Mouse (Mus musculus): ENCODE measurements at regions not wholly inside any gene's neighbourhood (a gene's known extent, or its start where the extent isn't known, plus 50 kb on each side); places are given as distances from the start of the nearest gene placed in this dataset.

- no peak overlapping the region for H3K9ac ChIP-seq (ENCODE audit: low read length)
- WGBS = 63% methylated on average over 5 of the region's 5 CpGs
- TF ChIP-seq EP300 (optimal IDR thresholded peaks at IDR 0.05) (no peak), CTCF (IDR thresholded peaks at IDR 0.05; ENCODE audit: low read depth) (no peak)
Measured at GRCm38 (mm10) chr13:44553363-44553762, 175.9 kb upstream of the Jarid2 start.

GRCm38 (mm10) chr13:44554686-44555463 is 174.4 kb upstream of the Jarid2 start:
- WGBS = 64% methylated on average over 9 of the region's 9 CpGs
- Histone ChIP-seq H3K27ac (replicated peaks) (no peak overlapping the region), H3K4me1 (replicated peaks; ENCODE audit: control insufficient read depth, insufficient read depth) (no peaks in the 10 kb centered on the region), H3K4me3 (ENCODE audit: low read depth, low read length) (no peak overlapping the region), H3K9me3 (ENCODE audit: control insufficient read depth, low read length) (no peaks in the 10 kb centered on the region), H3K4me2 (replicated peaks; ENCODE audit: low read depth) (no peak overlapping the region), H3K9ac (ENCODE audit: low read length) (no peak overlapping the region), H3K36me3 (ENCODE audit: control insufficient read depth, insufficient read depth, low read length) (no peaks in the 10 kb centered on the region), H3K27me3 (ENCODE audit: control insufficient read depth, insufficient read depth, low read length) (no peaks in the 10 kb centered on the region)
- no peak for TF ChIP-seq CTCF (IDR thresholded peaks at IDR 0.05; ENCODE audit: low read depth)
- TF ChIP-seq EP300 (optimal IDR thresholded peaks at IDR 0.05) = no peak
- no peak for ATAC-seq (ENCODE audit: low FRiP score, low TSS enrichment)
- DNase-seq (ENCODE audit: low spot score) = no peak

More at GRCm38 (mm10) chr13:44553363-44553762, 175.9 kb upstream of the Jarid2 start:
- no peaks in the 10 kb centered on the region for H3K4me1 ChIP-seq (replicated peaks; ENCODE audit: control insufficient read depth, insufficient read depth)
- H3K27ac ChIP-seq (replicated peaks) = no peak overlapping the region
- DNase-seq (ENCODE audit: low spot score) = no peak
- no peak overlapping the region for H3K4me2 ChIP-seq (replicated peaks; ENCODE audit: low read depth)
- no peaks in the 10 kb centered on the region for H3K27me3 ChIP-seq (ENCODE audit: control insufficient read depth, insufficient read depth, low read length)
- H3K4me3 ChIP-seq (ENCODE audit: low read depth, low read length) = no peak overlapping the region
- ATAC-seq (ENCODE audit: low FRiP score, low TSS enrichment) = no peak
- no peaks in the 10 kb centered on the region for H3K36me3 ChIP-seq (ENCODE audit: control insufficient read depth, insufficient read depth, low read length)
- no peaks in the 10 kb centered on the region for H3K9me3 ChIP-seq (ENCODE audit: control insufficient read depth, low read length)

- Histone ChIP-seq H3K27me3 (ENCODE audit: control insufficient read depth, insufficient read depth, low read length) (no peaks in the 10 kb centered on the region), H3K4me2 (replicated peaks; ENCODE audit: low read depth) (no peak overlapping the region), H3K36me3 (ENCODE audit: control insufficient read depth, insufficient read depth, low read length) (no peaks in the 10 kb centered on the region), H3K4me1 (replicated peaks; ENCODE audit: control insufficient read depth, insufficient read depth) (no peaks in the 10 kb centered on the region), H3K27ac (replicated peaks) (no peak overlapping the region), H3K4me3 (ENCODE audit: low read depth, low read length) (no peak overlapping the region), H3K9me3 (ENCODE audit: control insufficient read depth, low read length) (no peaks in the 10 kb centered on the region), H3K9ac (ENCODE audit: low read length) (no peak overlapping the region)
- TF ChIP-seq CTCF (IDR thresholded peaks at IDR 0.05; ENCODE audit: low read depth) (no peak), EP300 (optimal IDR thresholded peaks at IDR 0.05) (no peak)
- ATAC-seq (ENCODE audit: low FRiP score, low TSS enrichment) = no peak
- no peak for DNase-seq (ENCODE audit: low spot score)
- 86% methylated on average over 6 of the region's 6 CpGs for WGBS
Measured at GRCm38 (mm10) chr13:44555979-44556378, 173.3 kb upstream of the Jarid2 start.

DNA sequence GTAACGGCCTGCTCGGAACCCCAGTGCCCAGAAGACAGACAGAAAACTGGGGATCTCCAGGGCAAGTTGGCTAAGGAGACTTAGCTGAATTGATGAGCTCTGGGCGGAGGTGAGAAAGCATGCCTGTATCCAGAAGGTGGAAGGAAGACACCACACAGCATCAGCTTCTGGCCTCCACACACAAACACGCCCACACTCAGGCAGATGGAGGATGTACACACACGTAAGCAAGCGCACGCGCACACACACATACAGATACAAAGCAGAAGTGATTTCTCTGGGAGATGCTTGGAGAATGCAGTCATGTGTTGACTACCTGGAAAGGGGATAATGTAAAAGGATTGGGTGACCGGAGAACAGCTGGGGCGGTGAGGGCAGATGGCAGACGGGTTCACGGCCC is 171.2 kb upstream of the Jarid2 start:
- Histone ChIP-seq H3K4me2 (replicated peaks; ENCODE audit: low read depth) (no peak overlapping the region), H3K27me3 (ENCODE audit: control insufficient read depth, insufficient read depth, low read length) (no peaks in the 10 kb centered on the region), H3K36me3 (ENCODE audit: control insufficient read depth, insufficient read depth, low read length) (no peaks in the 10 kb centered on the region), H3K4me3 (ENCODE audit: low read depth, low read length) (no peak overlapping the region), H3K9me3 (ENCODE audit: control insufficient read depth, low read length) (no peaks in the 10 kb centered on the region), H3K9ac (ENCODE audit: low read length) (no peak overlapping the region), H3K27ac (replicated peaks) (no peak overlapping the region), H3K4me1 (replicated peaks; ENCODE audit: control insufficient read depth, insufficient read depth) (no peaks in the 10 kb centered on the region)
- no peak for ATAC-seq (ENCODE audit: low FRiP score, low TSS enrichment)
- DNase-seq (ENCODE audit: low spot score) = no peak
- 91% methylated on average over 12 of the region's 12 CpGs for WGBS
- TF ChIP-seq CTCF (IDR thresholded peaks at IDR 0.05; ENCODE audit: low read depth) (no peak), EP300 (optimal IDR thresholded peaks at IDR 0.05) (no peak)

- TF ChIP-seq EP300 (optimal IDR thresholded peaks at IDR 0.05) (no peak), CTCF (IDR thresholded peaks at IDR 0.05; ENCODE audit: low read depth) (no peak)
- Histone ChIP-seq H3K27me3 (ENCODE audit: control insufficient read depth, insufficient read depth, low read length) (no peaks in the 10 kb centered on the region), H3K9ac (ENCODE audit: low read length) (no peak overlapping the region), H3K36me3 (ENCODE audit: control insufficient read depth, insufficient read depth, low read length) (no peaks in the 10 kb centered on the region), H3K4me3 (ENCODE audit: low read depth, low read length) (no peak overlapping the region), H3K4me1 (replicated peaks; ENCODE audit: control insufficient read depth, insufficient read depth) (no peaks in the 10 kb centered on the region), H3K4me2 (replicated peaks; ENCODE audit: low read depth) (no peak overlapping the region), H3K27ac (replicated peaks) (no peak overlapping the region), H3K9me3 (ENCODE audit: control insufficient read depth, low read length) (no peaks in the 10 kb centered on the region)
- WGBS = 88% methylated on average over 21 of the region's 21 CpGs
- ATAC-seq (ENCODE audit: low FRiP score, low TSS enrichment) = no peak
- DNase-seq (ENCODE audit: low spot score) = no peak
Measured at GRCm38 (mm10) chr13:44558491-44559177, 170.6 kb upstream of the Jarid2 start.

GRCm38 (mm10) chr13:44559178-44559565 is 170.1 kb upstream of the Jarid2 start:
- TF ChIP-seq CTCF (IDR thresholded peaks at IDR 0.05; ENCODE audit: low read depth) (no peak), EP300 (optimal IDR thresholded peaks at IDR 0.05) (no peak)
- no peak for ATAC-seq (ENCODE audit: low FRiP score, low TSS enrichment)
- WGBS = 85% methylated on average over 6 of the region's 6 CpGs

More at GRCm38 (mm10) chr13:44559178-44559565, 170.1 kb upstream of the Jarid2 start:
- Histone ChIP-seq H3K27me3 (ENCODE audit: control insufficient read depth, insufficient read depth, low read length) (no peaks in the 10 kb centered on the region), H3K36me3 (ENCODE audit: control insufficient read depth, insufficient read depth, low read length) (no peaks in the 10 kb centered on the region), H3K4me3 (ENCODE audit: low read depth, low read length) (no peak overlapping the region), H3K4me2 (replicated peaks; ENCODE audit: low read depth) (no peak overlapping the region), H3K9ac (ENCODE audit: low read length) (no peak overlapping the region), H3K4me1 (replicated peaks; ENCODE audit: control insufficient read depth, insufficient read depth) (no peaks in the 10 kb centered on the region), H3K27ac (replicated peaks) (no peak overlapping the region), H3K9me3 (ENCODE audit: control insufficient read depth, low read length) (no peaks in the 10 kb centered on the region)
- no peak for DNase-seq (ENCODE audit: low spot score)

Measured in stomach, postnatal 0 days (tissue).